Comparison of ENCODE assay signal across 12 mouse cellular contexts in the genomic region with DNA sequence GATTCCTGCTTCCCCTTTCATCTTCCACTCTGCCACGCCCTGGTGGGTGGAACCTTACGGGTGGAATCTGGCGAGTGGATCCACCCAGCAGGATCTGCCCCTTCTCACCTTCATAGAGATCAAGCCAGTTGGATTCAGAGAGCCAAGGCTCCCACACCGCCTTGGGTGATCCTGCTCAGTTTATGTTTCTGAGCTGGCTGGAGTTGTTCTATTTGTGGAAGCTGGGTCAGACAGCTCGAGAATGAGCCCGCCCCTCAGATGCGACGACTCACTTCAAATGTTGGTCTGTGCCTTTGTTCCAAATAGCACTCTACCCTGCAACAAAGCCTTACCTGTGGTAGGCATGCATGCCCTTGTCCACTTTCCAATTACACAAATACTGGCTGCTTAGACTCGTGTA. TPM values are rescaled to one million over a fixed set of nuclear protein-coding genes. Genes with fewer than 3 reads are reported as not detected.
A peak's percentile ranks its signal among the peaks of the same experiment; 100 is the strongest.
DNase-seq lines count a peak whose midpoint lies in the region; ATAC-seq and TF ChIP-seq lines count a peak whose summit lies in the region.
"Had no signal": no experiment of that assay in that cellular context is flagged by ENCODE, and none has a peak within 500 bp of the region (broad histone marks: within the 10 kb centered on the region; RNA-seq: fewer than 3 reads in every experiment).

No protein-coding gene starts in this region.

- H3K9me3 ChIP-seq in hindbrain, embryonic 15.5 days: no peaks in the 10 kb centered on the region
- H3K9me3 ChIP-seq: embryonic facial prominence, embryonic 13.5 days had no signal

- DNase-seq in cerebellum, postnatal 14 days: peak; percentile 38 to 48
- no peak for DNase-seq in cerebellum, adult 8-10 months
- DNase-seq in lung, postnatal 10 days: peak; percentile 35
- DNase-seq in lung, postnatal 36 days: no peak
- no peak for DNase-seq in urinary bladder, adult 18-20 months (ENCODE audit: low spot score in 2 of 2)
- no peak for DNase-seq in right cerebral cortex, postnatal 10 days (ENCODE audit: low spot score in 2 of 2)
- DNase-seq: kidney, postnatal 36 days; left cerebral cortex, postnatal 4 days; lung, postnatal 4 days had no signal

- peak overlapping the region; percentile 69 for H3K27ac ChIP-seq in hindbrain, embryonic 15.5 days (replicated peaks)
- no peak overlapping the region for H3K27ac ChIP-seq in olfactory bulb, adult 2 months (ENCODE audit: insufficient read depth, low read depth, low read length)
- H3K27ac ChIP-seq: embryonic facial prominence, embryonic 13.5 days had no signal

- WGBS in hindbrain, embryonic 15.5 days: 31% methylated on average over 9 of the region's 9 CpGs
- 35% methylated on average over 9 of the region's 9 CpGs for WGBS in olfactory bulb, adult 2 months

- H3K4me3 ChIP-seq in hindbrain, embryonic 15.5 days: peak overlapping the region; percentile 89
- peak overlapping the region; percentile 13; the same call in 1 of the 2 replicates for H3K4me3 ChIP-seq in olfactory bulb, adult 2 months (ENCODE audit: insufficient read depth, low read depth, low read length)
- H3K4me3 ChIP-seq: embryonic facial prominence, embryonic 13.5 days had no signal

- ATAC-seq in hindbrain, embryonic 15.5 days (ENCODE audit: low FRiP score, low read depth): no peak

- peak overlapping the region; percentile 70 for H3K4me2 ChIP-seq in hindbrain, embryonic 15.5 days
- H3K4me2 ChIP-seq: embryonic facial prominence, embryonic 13.5 days had no signal

- peak overlapping the region; percentile 78 for H3K9ac ChIP-seq in hindbrain, embryonic 15.5 days
- H3K9ac ChIP-seq: embryonic facial prominence, embryonic 13.5 days had no signal

- H3K36me3 ChIP-seq in hindbrain, embryonic 15.5 days: no peaks in the 10 kb centered on the region
- H3K36me3 ChIP-seq: embryonic facial prominence, embryonic 13.5 days had no signal

- peaks cover 71% of the 10 kb centered on the region for H3K4me1 ChIP-seq in hindbrain, embryonic 15.5 days (replicated peaks)
- H3K4me1 ChIP-seq in olfactory bulb, adult 2 months (ENCODE audit: control insufficient read depth, insufficient read depth, low read length): peaks cover 22% of the 10 kb centered on the region

- TF ChIP-seq CTCF in olfactory bulb, adult 2 months (IDR thresholded peaks at IDR 0.05; ENCODE audit: insufficient read depth, low read depth, low read length): no peak

- no peaks in the 10 kb centered on the region for H3K27me3 ChIP-seq in hindbrain, embryonic 15.5 days

- TF ChIP-seq POLR2A in olfactory bulb, adult 2 months (IDR thresholded peaks at IDR 0.05; ENCODE audit: insufficient read depth, low read depth, low read length): no peak

RNA-seq across cellular contexts. Expression of a gene that starts 4.4 kb away (rescaled TPM):
- 139 and 155 TPM in 2 replicates for polyA plus RNA-seq in hindbrain, embryonic 15.5 days (2015; fragmentation: Nextera tagmentation; extraction: Ambion mirVana)
- polyA plus RNA-seq in olfactory bulb, adult 2 months (2012; ENCODE audit: insufficient read depth, insufficient read length, low replicate concordance, missing spikeins): not detected in 2 replicates

RNA-seq across cellular contexts. Expression of a gene that starts 33.2 kb away (rescaled TPM):
- polyA plus RNA-seq in hindbrain, embryonic 15.5 days (2015; fragmentation: Nextera tagmentation; extraction: Ambion mirVana): 1.3 TPM in 2 replicates
- not detected in 2 replicates for polyA plus RNA-seq in olfactory bulb, adult 2 months (2012; ENCODE audit: insufficient read depth, insufficient read length, low replicate concordance, missing spikeins)

Comparison
In these comparisons a context has a peak if more than half of its experiments do, and no peak if none do; other contexts are left out.
1. DNase-seq: peak in cerebellum, postnatal 14 days (2 of 2) and lung, postnatal 10 days (single experiment); none in cerebellum, adult 8-10 months (single experiment), lung, postnatal 36 days (single experiment), urinary bladder, adult 18-20 months (0 of 2) and right cerebral cortex, postnatal 10 days (0 of 2).